Comparison of ENCODE assay signal across 9 mouse cellular contexts in the genomic region with DNA sequence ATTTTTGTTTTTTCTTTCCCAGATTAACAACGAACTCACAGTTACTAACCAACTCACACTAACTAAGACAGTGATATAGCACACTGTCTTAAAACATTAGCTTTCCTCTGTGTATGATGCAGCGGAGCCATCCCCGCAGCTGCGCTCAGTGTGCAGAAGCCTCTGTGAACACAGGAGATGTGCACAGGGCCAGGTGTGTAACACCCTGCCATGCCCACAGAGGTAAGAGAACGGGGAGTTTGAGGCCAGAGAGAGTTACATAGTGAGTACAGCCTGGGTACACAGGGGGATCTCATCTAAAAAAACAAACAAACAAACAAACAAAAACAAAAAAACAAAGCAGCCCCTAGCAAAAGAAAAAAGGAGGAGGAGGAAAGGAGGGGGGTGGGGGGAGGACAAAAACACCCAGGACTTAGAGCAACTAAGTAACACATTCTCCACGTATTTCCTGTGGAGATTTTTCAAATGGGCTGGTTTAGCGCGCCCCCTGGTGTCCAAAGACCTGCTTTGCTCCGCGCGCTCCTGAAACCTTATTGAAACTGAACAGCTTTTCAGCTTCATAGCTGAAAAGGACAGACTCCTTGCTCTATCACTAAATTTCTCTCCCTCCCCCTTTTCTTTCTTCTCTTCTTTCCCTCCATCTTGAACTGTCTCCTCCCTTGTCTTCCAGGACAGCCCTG.
DNase-seq lines count a peak whose midpoint lies in the region; ATAC-seq and TF ChIP-seq lines count a peak whose summit lies in the region.
"Had no signal": no experiment of that assay in that cellular context is flagged by ENCODE, and none has a peak within 500 bp of the region (broad histone marks: within the 10 kb centered on the region; RNA-seq: fewer than 3 reads in every experiment).

No protein-coding gene starts in this region.

- H3K27me3 ChIP-seq in forebrain, postnatal 0 days (ENCODE audit: insufficient read depth, low read length): no peaks in the 10 kb centered on the region
- H3K27me3 ChIP-seq in stomach, embryonic 14.5 days (ENCODE audit: control insufficient read depth, insufficient read depth, low read length): no peaks in the 10 kb centered on the region

- H3K4me2 ChIP-seq in forebrain, postnatal 0 days (ENCODE audit: low read depth): no peak overlapping the region
- no peak overlapping the region for H3K4me2 ChIP-seq in stomach, embryonic 14.5 days (replicated peaks; ENCODE audit: low read depth, low read length)
- H3K4me2 ChIP-seq: limb, embryonic 12.5 days had no signal

- H3K4me3 ChIP-seq in forebrain, postnatal 0 days (ENCODE audit: low read depth, low read length): no peak overlapping the region
- no peak overlapping the region for H3K4me3 ChIP-seq in stomach, embryonic 14.5 days (ENCODE audit: low read depth, low read length)
- H3K4me3 ChIP-seq: limb, embryonic 12.5 days had no signal

- H3K36me3 ChIP-seq in forebrain, postnatal 0 days (ENCODE audit: insufficient read depth): no peaks in the 10 kb centered on the region
- no peaks in the 10 kb centered on the region for H3K36me3 ChIP-seq in stomach, embryonic 14.5 days (ENCODE audit: control insufficient read depth, insufficient read depth, low read length)
- H3K36me3 ChIP-seq: limb, embryonic 12.5 days had no signal

- H3K9me3 ChIP-seq in forebrain, postnatal 0 days (ENCODE audit: low read length): no peaks in the 10 kb centered on the region
- no peaks in the 10 kb centered on the region for H3K9me3 ChIP-seq in stomach, embryonic 14.5 days (ENCODE audit: control insufficient read depth, low read depth, low read length)
- H3K9me3 ChIP-seq: limb, embryonic 12.5 days had no signal

- WGBS in forebrain, postnatal 0 days: 26% methylated on average over 11 of the region's 11 CpGs
- WGBS in stomach, embryonic 14.5 days: 37% methylated on average over 11 of the region's 11 CpGs

- peak; percentile 73 for DNase-seq in gastrocnemius, adult 18-20 months (ENCODE audit: low spot score)
- no peak for DNase-seq in gastrocnemius, postnatal 25 days
- peak; percentile 70 for DNase-seq in MN1 (ENCODE audit: low spot score)
- DNase-seq in cerebellum, adult 18-20 months: peak; percentile 71 to 88
- peak; percentile 92 for DNase-seq in forebrain, postnatal 0 days
- DNase-seq in layer of hippocampus, adult 18-20 months (ENCODE audit: low spot score in 2 of 2): peak; percentile 76 to 93
- peak; percentile 30 for DNase-seq in lung, postnatal 25 days (ENCODE audit: low spot score)

- H3K4me1 ChIP-seq in forebrain, postnatal 0 days (ENCODE audit: insufficient read depth): no peaks in the 10 kb centered on the region
- H3K4me1 ChIP-seq in stomach, embryonic 14.5 days (ENCODE audit: control insufficient read depth, insufficient read depth, low read length): no peaks in the 10 kb centered on the region

- no peak overlapping the region for H3K9ac ChIP-seq in forebrain, postnatal 0 days
- H3K9ac ChIP-seq in stomach, embryonic 14.5 days (replicated peaks; ENCODE audit: low read depth, low read length): no peak overlapping the region
- H3K9ac ChIP-seq: limb, embryonic 12.5 days had no signal

- ATAC-seq in forebrain, postnatal 0 days: peak; percentile 67
- ATAC-seq in stomach, embryonic 14.5 days (ENCODE audit: insufficient number of reproducible peaks, insufficient read depth, low FRiP score, low read depth): peak; percentile 48; the same call in 1 of the 2 replicates

- H3K27ac ChIP-seq in forebrain, postnatal 0 days (ENCODE audit: low read depth, low read length): no peak overlapping the region
- no peak overlapping the region for H3K27ac ChIP-seq in stomach, embryonic 14.5 days (ENCODE audit: low read length)
- H3K27ac ChIP-seq: limb, embryonic 12.5 days had no signal

- peak; percentile 89 for TF ChIP-seq CTCF in forebrain, postnatal 0 days (IDR thresholded peaks at IDR 0.05; ENCODE audit: low read depth)
